In genomic region chr13:75726569-75727373, GRCm38 (mm10) we compare ENCODE assay signal across 12 mouse cellular contexts. TPM values are rescaled to one million over a fixed set of nuclear protein-coding genes. Genes with fewer than 3 reads are reported as not detected.
A peak's percentile ranks its signal among the peaks of the same experiment; 100 is the strongest.
DNase-seq lines count a peak whose midpoint lies in the region; ATAC-seq and TF ChIP-seq lines count a peak whose summit lies in the region.
"Had no signal": no experiment of that assay in that cellular context is flagged by ENCODE, and none has a peak within 500 bp of the region (broad histone marks: within the 10 kb centered on the region; RNA-seq: fewer than 3 reads in every experiment).

No protein-coding gene starts in this region.

- ATAC-seq in intestine, embryonic 15.5 days: peak; percentile 41; the same call in 1 of the 2 replicates
- ATAC-seq in intestine, embryonic 16.5 days: no peak
- ATAC-seq in neural tube, embryonic 12.5 days (ENCODE audit: low FRiP score, low read depth): peak; percentile 61
- ATAC-seq in kidney, postnatal 0 days (replicated peaks; ENCODE audit: low FRiP score, low read depth): no peak

- no peaks in the 10 kb centered on the region for H3K36me3 ChIP-seq in intestine, embryonic 15.5 days
- no peaks in the 10 kb centered on the region for H3K36me3 ChIP-seq in intestine, embryonic 16.5 days (ENCODE audit: control insufficient read depth, insufficient read depth, low read length)
- no peaks in the 10 kb centered on the region for H3K36me3 ChIP-seq in neural tube, embryonic 12.5 days
- no peaks in the 10 kb centered on the region for H3K36me3 ChIP-seq in kidney, postnatal 0 days (ENCODE audit: insufficient read depth, low read length)
- H3K36me3 ChIP-seq: heart, embryonic 12.5 days had no signal

- no peak for DNase-seq in neural tube, embryonic 10.5 days (ENCODE audit: extremely low spot score, low spot score)
- no peak for DNase-seq in kidney, postnatal 0 days (ENCODE audit: low spot score)
- DNase-seq in thymus, postnatal 25 days: no peak
- no peak for DNase-seq in ovary, adult 18-20 months (ENCODE audit: low spot score)
- DNase-seq: adrenal gland, postnatal 14 days; cerebellum, adult 11-12 months; thymus, postnatal 4 days had no signal

- no peaks in the 10 kb centered on the region for H3K27me3 ChIP-seq in intestine, embryonic 15.5 days (replicated peaks)
- H3K27me3 ChIP-seq in intestine, embryonic 16.5 days (replicated peaks; ENCODE audit: control insufficient read depth, insufficient read depth, low read length): no peaks in the 10 kb centered on the region
- no peaks in the 10 kb centered on the region for H3K27me3 ChIP-seq in neural tube, embryonic 12.5 days (replicated peaks)
- H3K27me3 ChIP-seq in kidney, postnatal 0 days (ENCODE audit: insufficient read depth, low read length): no peaks in the 10 kb centered on the region
- H3K27me3 ChIP-seq: heart, embryonic 12.5 days had no signal

- H3K27ac ChIP-seq in intestine, embryonic 15.5 days: no peak overlapping the region
- H3K27ac ChIP-seq in intestine, embryonic 16.5 days (ENCODE audit: low read length): no peak overlapping the region
- H3K27ac ChIP-seq in neural tube, embryonic 12.5 days: no peak overlapping the region
- H3K27ac ChIP-seq in kidney, postnatal 0 days: peak overlapping the region; percentile 36; the same call in 1 of the 2 replicates
- H3K27ac ChIP-seq: macrophage had no signal

- no peak for TF ChIP-seq CTCF in kidney, postnatal 0 days (IDR thresholded peaks at IDR 0.05; ENCODE audit: low read depth)

- H3K4me3 ChIP-seq in intestine, embryonic 15.5 days (replicated peaks): no peak overlapping the region
- no peak overlapping the region for H3K4me3 ChIP-seq in intestine, embryonic 16.5 days (ENCODE audit: low read length)
- no peak overlapping the region for H3K4me3 ChIP-seq in neural tube, embryonic 12.5 days
- H3K4me3 ChIP-seq in kidney, postnatal 0 days (replicated peaks; ENCODE audit: low read depth, low read length): no peak overlapping the region
- H3K4me3 ChIP-seq: heart, embryonic 12.5 days had no signal

- no peaks in the 10 kb centered on the region for H3K4me1 ChIP-seq in intestine, embryonic 15.5 days (replicated peaks)
- H3K4me1 ChIP-seq in intestine, embryonic 16.5 days (ENCODE audit: control insufficient read depth, insufficient read depth, low read length): 0 out of 2 replicates have a peak, but pooled peaks cover 4% of the 10 kb centered on the region
- no peaks in the 10 kb centered on the region for H3K4me1 ChIP-seq in neural tube, embryonic 12.5 days
- H3K4me1 ChIP-seq in kidney, postnatal 0 days (replicated peaks; ENCODE audit: insufficient read depth, low read length): 0 out of 2 replicates have a peak, but pooled peaks cover 3% of the 10 kb centered on the region

- H3K9me3 ChIP-seq in intestine, embryonic 15.5 days: no peaks in the 10 kb centered on the region
- H3K9me3 ChIP-seq in intestine, embryonic 16.5 days (ENCODE audit: control insufficient read depth, low read length): no peaks in the 10 kb centered on the region
- H3K9me3 ChIP-seq in neural tube, embryonic 12.5 days: no peaks in the 10 kb centered on the region
- H3K9me3 ChIP-seq in kidney, postnatal 0 days (replicated peaks; ENCODE audit: low read length): no peaks in the 10 kb centered on the region
- H3K9me3 ChIP-seq: heart, embryonic 12.5 days had no signal

- WGBS in intestine, embryonic 15.5 days: 58% methylated on average over 4 of the region's 4 CpGs
- 60% methylated on average over 4 of the region's 4 CpGs for WGBS in intestine, embryonic 16.5 days
- 61% methylated on average over 4 of the region's 4 CpGs for WGBS in neural tube, embryonic 12.5 days
- 42% methylated on average over 4 of the region's 4 CpGs for WGBS in kidney, postnatal 0 days

- H3K9ac ChIP-seq in intestine, embryonic 15.5 days: no peak overlapping the region
- no peak overlapping the region for H3K9ac ChIP-seq in intestine, embryonic 16.5 days (ENCODE audit: low read depth, low read length)
- H3K9ac ChIP-seq in neural tube, embryonic 12.5 days: no peak overlapping the region
- H3K9ac ChIP-seq in kidney, postnatal 0 days (ENCODE audit: low read depth, low read length): no peak overlapping the region
- H3K9ac ChIP-seq: heart, embryonic 12.5 days had no signal

- H3K4me2 ChIP-seq in intestine, embryonic 15.5 days (replicated peaks): no peak overlapping the region
- H3K4me2 ChIP-seq in intestine, embryonic 16.5 days (ENCODE audit: low read depth, low read length): no peak overlapping the region
- H3K4me2 ChIP-seq in neural tube, embryonic 12.5 days (replicated peaks): no peak overlapping the region
- no peak overlapping the region for H3K4me2 ChIP-seq in kidney, postnatal 0 days (ENCODE audit: low read length)
- H3K4me2 ChIP-seq: heart, embryonic 12.5 days had no signal

RNA-seq across cellular contexts. Expression of gene Ell2, which starts 20.2 kb away (rescaled TPM):
- polyA plus RNA-seq in intestine, embryonic 15.5 days (2015; fragmentation: Nextera tagmentation; extraction: Ambion mirVana): 5.7 and 6.3 TPM in 2 replicates
- polyA plus RNA-seq in intestine, embryonic 16.5 days (2015; fragmentation: Nextera tagmentation; extraction: Ambion mirVana): 4.3 and 4.9 TPM in 2 replicates
- 5.1 and 6.6 TPM in 2 replicates for polyA plus RNA-seq in neural tube, embryonic 12.5 days (2016; fragmentation: Nextera tagmentation; extraction: Ambion mirVana)
- polyA plus RNA-seq in kidney, postnatal 0 days (2015; fragmentation: Nextera tagmentation; extraction: Ambion mirVana): 5.3 and 5.8 TPM in 2 replicates

Comparison
In these comparisons a context has a peak if more than half of its experiments do, and no peak if none do; other contexts are left out.
1. ATAC-seq: peak in intestine, embryonic 15.5 days (single experiment) and neural tube, embryonic 12.5 days (single experiment); none in intestine, embryonic 16.5 days (single experiment) and kidney, postnatal 0 days (single experiment).